Mouse (Mus musculus): ENCODE data around the gene Gm15517. TPM values are rescaled to one million over a fixed set of nuclear protein-coding genes. Genes with fewer than 3 reads are reported as not detected.
"Not testable (repeated sequence)": the region's sequence is repeated elsewhere in the genome, so short reads cannot be mapped to it uniquely, and the experiment has no call there.

Gene Gm15517
- polyA plus RNA-seq, 1 experiment from 2014 or later, result not detected

DNA sequence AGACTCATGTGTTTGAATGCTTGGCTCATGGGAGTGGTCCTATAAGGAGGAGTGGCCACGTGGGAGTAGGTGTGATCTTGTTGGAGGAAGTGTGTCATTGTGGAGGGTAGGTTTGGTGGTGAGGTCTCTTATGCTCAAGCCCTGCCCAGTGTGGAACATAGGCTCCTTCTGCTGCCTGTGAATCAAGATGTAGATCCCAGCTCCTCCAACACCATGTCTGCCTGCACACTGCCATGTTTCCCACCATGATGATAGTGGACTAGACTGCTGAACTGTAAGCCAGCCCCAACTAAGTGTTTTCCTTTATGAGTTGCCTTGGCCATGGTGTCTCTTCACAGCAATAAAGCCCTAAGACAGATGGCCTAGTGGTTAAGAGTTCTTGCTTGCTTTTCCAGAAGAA is 17.2 kb upstream of the Gm15517 start:
- ATAC-seq (replicated peaks; ENCODE audit: extremely low read depth, insufficient read depth, low FRiP score), result no peak
- H3K4me1 ChIP-seq (ENCODE audit: control insufficient read depth, insufficient read depth, low read length), result peaks cover 18% of the 10 kb centered on the region
- no peak overlapping the region for H3K4me2 ChIP-seq (ENCODE audit: low read depth, low read length)
- no peak overlapping the region for H3K27ac ChIP-seq (ENCODE audit: low read length)
- H3K27me3 ChIP-seq (ENCODE audit: control insufficient read depth, insufficient read depth, low read length), result no peaks in the 10 kb centered on the region
- no peaks in the 10 kb centered on the region for H3K9me3 ChIP-seq (replicated peaks; ENCODE audit: control insufficient read depth, low read length)
- WGBS, result 65% methylated on average over 1 of the region's 1 CpGs
- no peak overlapping the region for H3K9ac ChIP-seq (ENCODE audit: low read length)
- peaks cover 6% of the 10 kb centered on the region for H3K36me3 ChIP-seq (ENCODE audit: control insufficient read depth, insufficient read depth)
- no peak overlapping the region for H3K4me3 ChIP-seq (ENCODE audit: low read length)

DNA sequence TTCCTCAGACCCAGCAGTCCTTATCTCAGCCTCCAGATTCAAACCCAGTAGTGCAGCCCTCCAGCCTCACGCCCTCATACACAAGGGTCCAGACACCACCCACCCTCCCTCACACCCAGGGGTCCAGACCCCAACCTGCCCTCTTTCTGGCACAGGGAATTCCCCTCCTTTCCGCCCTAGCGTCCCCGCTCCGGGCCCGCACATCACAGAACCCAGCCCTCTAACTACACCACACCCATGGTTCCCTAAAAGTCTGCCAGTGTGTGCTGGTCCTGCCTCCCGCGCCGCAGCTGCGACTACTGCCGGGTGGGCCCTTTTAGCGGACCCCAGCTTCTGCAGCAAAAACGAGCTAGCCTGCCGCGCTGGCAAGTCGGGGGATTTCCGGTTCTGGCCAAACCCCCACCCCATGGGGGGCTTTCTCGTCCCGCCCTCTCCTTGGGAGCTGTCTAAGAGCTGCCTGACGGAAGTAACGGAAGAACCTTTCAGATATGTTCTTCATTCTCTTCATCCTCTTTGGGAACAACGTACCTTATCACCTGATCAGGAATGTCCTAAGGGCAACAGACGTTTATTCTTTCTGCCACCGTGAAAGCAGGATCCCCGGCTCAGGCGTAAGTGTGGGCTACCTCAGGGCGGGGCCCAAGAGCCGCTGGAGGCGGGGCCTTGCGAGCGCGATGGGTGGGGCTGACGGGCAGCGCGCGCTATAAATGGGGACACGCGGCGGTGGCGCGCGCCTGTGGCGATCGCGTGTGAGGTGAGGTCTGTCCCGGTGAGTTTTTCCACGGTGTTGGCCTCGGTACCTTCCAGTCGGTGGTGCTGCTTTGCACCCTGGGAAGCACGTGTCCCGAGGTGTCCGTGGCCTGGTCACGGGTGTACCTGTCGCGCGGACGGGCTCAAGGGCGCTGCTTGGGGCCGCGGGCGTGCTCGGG is 14.9 kb upstream of the Gm15517 start, which contains the start of the genes 1700028J19Rik and 2410002F23Rik:
TSS of gene 1700028J19Rik (minus strand) at position 641 of the 929 bp plus-strand sequence.
TSS of gene 2410002F23Rik (plus strand) at position 668 of the 929 bp plus-strand sequence.
- Histone ChIP-seq H3K9me3 (replicated peaks; ENCODE audit: control insufficient read depth, low read length) (no peaks in the 10 kb centered on the region), H3K27me3 (ENCODE audit: control insufficient read depth, insufficient read depth, low read length) (no peaks in the 10 kb centered on the region), H3K4me1 (ENCODE audit: control insufficient read depth, insufficient read depth, low read length) (peaks cover 18% of the 10 kb centered on the region), H3K9ac (ENCODE audit: low read length) (peak within 1 kb of the TSS; percentile 94), H3K4me2 (ENCODE audit: low read depth, low read length) (peak within 1 kb of the TSS; percentile 91), H3K27ac (ENCODE audit: low read length) (peak within 1 kb of the TSS; percentile 90), H3K4me3 (ENCODE audit: low read length) (peak within 1 kb of the TSS; percentile 95), H3K36me3 (ENCODE audit: control insufficient read depth, insufficient read depth) (peaks cover 19% of the 10 kb centered on the region)
- ATAC-seq (replicated peaks; ENCODE audit: extremely low read depth, insufficient read depth, low FRiP score), result peak; percentile 88
- WGBS, result under 1% methylated on average over 62 of the region's 62 CpGs

DNA sequence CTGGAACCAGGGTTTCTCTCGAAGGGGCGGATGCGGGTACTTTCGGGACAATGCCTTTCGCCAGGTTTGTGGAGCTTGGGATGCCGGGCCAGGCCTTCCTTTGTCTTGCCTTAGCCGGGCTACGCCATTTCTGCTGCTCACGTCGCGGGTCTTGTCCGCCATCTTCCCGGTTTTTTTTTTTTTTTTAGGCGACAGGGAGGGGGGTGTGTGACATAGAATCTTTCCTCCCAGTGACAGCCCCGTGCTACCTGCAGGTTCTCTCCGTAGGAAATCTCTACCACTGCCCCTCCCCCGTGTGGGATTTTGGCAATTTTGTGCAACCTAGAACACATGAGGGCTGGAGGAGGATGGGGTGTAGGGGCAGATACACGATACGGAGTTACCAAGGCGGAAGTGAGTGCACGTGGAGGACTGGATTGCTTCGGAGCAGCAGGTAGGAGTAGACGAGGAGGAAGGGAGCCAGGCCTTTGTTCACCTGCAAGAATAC is 14.2 kb upstream of the Gm15517 start:
- no peaks in the 10 kb centered on the region for H3K27me3 ChIP-seq (ENCODE audit: control insufficient read depth, insufficient read depth, low read length)
- peak overlapping the region; percentile 90 for H3K27ac ChIP-seq (ENCODE audit: low read length)
- H3K36me3 ChIP-seq (ENCODE audit: control insufficient read depth, insufficient read depth), result peaks cover 19% of the 10 kb centered on the region
- no peaks in the 10 kb centered on the region for H3K9me3 ChIP-seq (replicated peaks; ENCODE audit: control insufficient read depth, low read length)
- 1% methylated on average over 23 of the region's 23 CpGs for WGBS
- H3K4me3 ChIP-seq (ENCODE audit: low read length), result peak overlapping the region; percentile 95
- ATAC-seq (replicated peaks; ENCODE audit: extremely low read depth, insufficient read depth, low FRiP score), result peak; percentile 50
- peak overlapping the region; percentile 94 for H3K9ac ChIP-seq (ENCODE audit: low read length)
- H3K4me2 ChIP-seq (ENCODE audit: low read depth, low read length), result peak overlapping the region; percentile 91
- H3K4me1 ChIP-seq (ENCODE audit: control insufficient read depth, insufficient read depth, low read length), result peaks cover 18% of the 10 kb centered on the region

DNA sequence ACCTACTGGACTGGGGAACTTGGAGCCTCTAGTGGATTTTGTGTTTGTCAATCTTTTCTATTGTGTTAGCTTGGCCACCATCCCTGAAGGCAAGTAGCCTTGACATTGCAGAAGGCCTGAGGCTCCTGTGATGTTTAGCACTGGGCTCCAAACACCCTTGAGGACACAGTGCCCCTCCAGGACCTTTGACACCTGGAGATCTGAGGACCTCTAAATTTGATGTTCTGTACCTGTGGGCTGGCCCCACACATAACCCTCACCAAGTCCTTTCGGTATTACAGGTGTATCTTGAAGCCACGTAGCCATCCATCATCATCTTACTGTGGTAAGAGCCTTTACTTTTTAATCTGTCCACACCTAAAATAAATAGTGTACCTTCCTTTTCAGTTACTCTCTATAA is 13.3 kb upstream of the Gm15517 start:
- Histone ChIP-seq H3K27me3 (ENCODE audit: control insufficient read depth, insufficient read depth, low read length) (no peaks in the 10 kb centered on the region), H3K9ac (ENCODE audit: low read length) (peak overlapping the region; percentile 94)
- 88% methylated on average over 2 of the region's 2 CpGs for WGBS

DNA sequence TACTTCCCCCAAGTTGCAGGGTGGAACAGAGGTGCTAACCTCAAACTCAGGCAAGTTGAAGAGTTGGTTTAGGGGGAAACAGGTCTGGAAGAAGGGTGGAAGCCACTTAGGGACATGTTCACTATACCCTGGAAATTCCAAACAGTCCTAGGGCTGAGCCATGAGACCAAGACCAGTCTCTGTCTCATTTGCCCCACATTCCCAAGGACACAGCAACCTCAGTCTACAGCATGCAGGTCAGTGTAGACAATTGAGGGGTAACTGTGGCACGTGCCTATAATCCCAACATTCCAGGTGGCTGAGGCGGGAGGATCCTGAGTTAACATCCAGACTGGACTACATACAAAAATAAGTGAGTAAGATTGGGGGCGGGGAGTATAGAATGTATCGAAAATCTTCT is 12.0 kb upstream of the Gm15517 start:
- 93% methylated on average over 4 of the region's 4 CpGs for WGBS
- Histone ChIP-seq H3K27ac (ENCODE audit: low read length) (no peak overlapping the region), H3K4me3 (ENCODE audit: low read length) (no peak overlapping the region), H3K4me2 (ENCODE audit: low read depth, low read length) (no peak overlapping the region), H3K9ac (ENCODE audit: low read length) (no peak overlapping the region), H3K9me3 (replicated peaks; ENCODE audit: control insufficient read depth, low read length) (no peaks in the 10 kb centered on the region), H3K4me1 (ENCODE audit: control insufficient read depth, insufficient read depth, low read length) (peaks cover 18% of the 10 kb centered on the region), H3K36me3 (ENCODE audit: control insufficient read depth, insufficient read depth) (peaks cover 32% of the 10 kb centered on the region), H3K27me3 (ENCODE audit: control insufficient read depth, insufficient read depth, low read length) (no peaks in the 10 kb centered on the region)
- ATAC-seq (replicated peaks; ENCODE audit: extremely low read depth, insufficient read depth, low FRiP score), result no peak

More for the DNA sequence above, 13.3 kb upstream of the Gm15517 start:
- peak overlapping the region; percentile 91 for H3K4me2 ChIP-seq (ENCODE audit: low read depth, low read length)
- H3K36me3 ChIP-seq (ENCODE audit: control insufficient read depth, insufficient read depth), result peaks cover 27% of the 10 kb centered on the region
- ATAC-seq (replicated peaks; ENCODE audit: extremely low read depth, insufficient read depth, low FRiP score), result no peak
- H3K4me3 ChIP-seq (ENCODE audit: low read length), result peak overlapping the region; percentile 95
- no peaks in the 10 kb centered on the region for H3K9me3 ChIP-seq (replicated peaks; ENCODE audit: control insufficient read depth, low read length)
- no peak overlapping the region for H3K27ac ChIP-seq (ENCODE audit: low read length)
- H3K4me1 ChIP-seq (ENCODE audit: control insufficient read depth, insufficient read depth, low read length), result peaks cover 18% of the 10 kb centered on the region

DNA sequence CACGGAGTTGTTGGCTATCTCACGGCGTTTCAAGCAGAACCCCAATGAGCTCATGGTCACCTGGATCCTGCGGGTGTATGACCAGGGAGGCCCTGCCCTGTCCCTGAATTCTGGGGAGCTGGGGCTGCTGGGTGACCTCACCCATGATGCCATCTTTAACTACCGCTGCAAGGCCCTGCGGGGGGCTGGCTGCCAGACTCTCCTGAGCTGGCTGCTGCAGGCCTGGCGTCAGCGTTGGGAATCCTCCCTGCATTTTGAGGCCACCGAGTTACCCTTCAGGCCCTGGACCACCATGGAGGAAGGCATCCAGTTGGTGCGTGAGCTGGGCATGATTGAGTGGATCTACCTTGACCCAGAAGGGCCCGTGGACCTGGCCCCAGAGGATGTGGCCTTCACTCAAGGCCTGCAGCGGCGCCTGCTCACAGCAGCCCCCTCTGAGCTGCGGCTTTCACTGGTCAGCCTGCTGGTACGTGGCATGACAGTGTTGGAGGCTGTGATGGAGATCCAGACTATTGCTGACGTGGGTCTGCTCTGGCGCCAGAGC is 10.4 kb upstream of the Gm15517 start:
- not testable (repeated sequence) for H3K9ac ChIP-seq (ENCODE audit: low read length); H3K4me2 ChIP-seq (ENCODE audit: low read depth, low read length); H3K27me3 ChIP-seq (ENCODE audit: control insufficient read depth, insufficient read depth, low read length); ATAC-seq (replicated peaks; ENCODE audit: extremely low read depth, insufficient read depth, low FRiP score); H3K27ac ChIP-seq (ENCODE audit: low read length); H3K9me3 ChIP-seq (replicated peaks; ENCODE audit: control insufficient read depth, low read length); H3K4me3 ChIP-seq (ENCODE audit: low read length)
- Histone ChIP-seq H3K36me3 (ENCODE audit: control insufficient read depth, insufficient read depth) (peaks cover 32% of the 10 kb centered on the region), H3K4me1 (ENCODE audit: control insufficient read depth, insufficient read depth, low read length) (peaks cover 18% of the 10 kb centered on the region)
- WGBS, result 87% methylated on average over 17 of the region's 17 CpGs

DNA sequence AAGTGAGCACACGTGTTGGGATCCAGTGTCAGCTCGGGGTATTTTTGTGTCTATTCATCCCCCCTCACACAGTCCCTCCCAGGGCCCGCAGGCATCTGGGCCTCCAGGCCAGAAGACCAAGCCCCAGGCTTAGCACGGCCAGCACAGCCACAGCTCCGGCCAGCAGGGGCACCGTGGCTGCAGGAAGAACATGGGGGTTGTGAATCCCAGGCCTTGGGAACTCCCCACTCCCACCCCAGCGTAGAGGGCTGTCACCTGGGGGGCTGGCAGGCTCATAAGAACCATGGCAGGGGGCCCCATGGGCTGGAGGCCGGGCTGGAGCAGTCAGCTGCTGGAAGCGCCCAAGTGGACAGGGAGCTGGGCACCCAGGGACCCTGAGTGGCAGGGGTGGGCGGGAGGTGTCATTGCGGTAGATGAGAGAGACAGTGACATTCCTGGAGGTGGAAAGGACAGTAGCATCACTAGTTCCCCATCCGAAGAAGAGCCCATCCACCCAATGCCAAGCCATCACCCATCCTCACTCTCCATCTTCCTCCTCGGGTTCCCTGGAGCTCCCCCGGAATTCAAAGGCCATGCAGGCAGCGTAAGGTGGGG is 8.1 kb upstream of the Gm15517 start:
- Histone ChIP-seq H3K27me3 (ENCODE audit: control insufficient read depth, insufficient read depth, low read length) (no peaks in the 10 kb centered on the region), H3K36me3 (ENCODE audit: control insufficient read depth, insufficient read depth) (peaks cover 30% of the 10 kb centered on the region), H3K4me3 (ENCODE audit: low read length) (no peak overlapping the region), H3K9me3 (replicated peaks; ENCODE audit: control insufficient read depth, low read length) (no peaks in the 10 kb centered on the region), H3K27ac (ENCODE audit: low read length) (no peak overlapping the region), H3K4me1 (ENCODE audit: control insufficient read depth, insufficient read depth, low read length) (peaks cover 9% of the 10 kb centered on the region), H3K4me2 (ENCODE audit: low read depth, low read length) (no peak overlapping the region), H3K9ac (ENCODE audit: low read length) (no peak overlapping the region)
- ATAC-seq (replicated peaks; ENCODE audit: extremely low read depth, insufficient read depth, low FRiP score), result no peak
- 67% methylated on average over 15 of the region's 15 CpGs for WGBS

DNA sequence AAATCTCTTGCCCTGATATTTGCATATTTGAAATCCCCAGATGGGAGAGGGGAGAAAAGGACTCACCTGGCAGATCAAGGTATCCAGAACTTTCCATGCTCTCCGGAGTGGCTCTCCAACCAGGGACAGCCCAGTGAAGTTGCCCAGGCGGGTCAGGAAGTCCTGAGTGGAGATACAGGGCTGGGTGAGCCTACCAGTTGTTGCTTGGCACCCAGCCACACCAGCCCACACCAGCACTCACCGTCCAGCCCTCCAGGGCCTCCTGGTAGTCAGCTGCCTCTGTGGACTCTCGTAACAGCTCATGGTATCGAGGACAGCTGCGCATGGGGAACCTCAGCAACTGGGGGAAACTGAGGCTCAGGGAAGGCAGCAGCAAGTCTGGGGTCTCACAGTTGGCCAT is 6.3 kb upstream of the Gm15517 start:
- H3K9me3 ChIP-seq (replicated peaks; ENCODE audit: control insufficient read depth, low read length), result no peaks in the 10 kb centered on the region
- 49% methylated on average over 6 of the region's 6 CpGs for WGBS
- ATAC-seq (replicated peaks; ENCODE audit: extremely low read depth, insufficient read depth, low FRiP score), result no peak

More for the DNA sequence above, 6.3 kb upstream of the Gm15517 start:
- no peak overlapping the region for H3K9ac ChIP-seq (ENCODE audit: low read length)
- no peak overlapping the region for H3K27ac ChIP-seq (ENCODE audit: low read length)
- no peaks in the 10 kb centered on the region for H3K27me3 ChIP-seq (ENCODE audit: control insufficient read depth, insufficient read depth, low read length)
- no peak overlapping the region for H3K4me3 ChIP-seq (ENCODE audit: low read length)
- peaks cover 18% of the 10 kb centered on the region for H3K36me3 ChIP-seq (ENCODE audit: control insufficient read depth, insufficient read depth)
- peaks cover 5% of the 10 kb centered on the region; the same call in 1 of the 2 replicates for H3K4me1 ChIP-seq (ENCODE audit: control insufficient read depth, insufficient read depth, low read length)
- H3K4me2 ChIP-seq (ENCODE audit: low read depth, low read length), result no peak overlapping the region
